Mouse (Mus musculus) retina, postnatal 7 days (tissue): ENCODE measurements around the gene Sav1.

Source experiments
- DNase-seq: peaks from one replicate; pipeline ENCODE4 v3.0.0-alpha.2; 2012; ENCODE audit warnings: low read depth, low spot score

The Sav1 gene

GRCm38 (mm10) chr12:69986786-69987497 is at the start of gene Sav1:
Gene Sav1, minus strand, starts transcription at chr12:69987002.
- DNase-seq: peak; percentile 86

GRCm38 (mm10) chr12:70026233-70026632 is 39.4 kb upstream of the Sav1 start:
- no peak for DNase-seq

- no peak for DNase-seq
Measured at GRCm38 (mm10) chr12:70025431-70025830, 38.6 kb upstream of the Sav1 start.

- no peak for DNase-seq
Measured at GRCm38 (mm10) chr12:70023580-70023979, 36.8 kb upstream of the Sav1 start.

GRCm38 (mm10) chr12:70018153-70018552 is 31.4 kb upstream of the Sav1 start:
- no peak for DNase-seq

GRCm38 (mm10) chr12:70015936-70016335 is 29.1 kb upstream of the Sav1 start:
- DNase-seq: no peak

GRCm38 (mm10) chr12:70011681-70012080 is 24.9 kb upstream of the Sav1 start:
- no peak for DNase-seq

GRCm38 (mm10) chr12:70010356-70010755 is 23.6 kb upstream of the Sav1 start:
- no peak for DNase-seq

GRCm38 (mm10) chr12:70005103-70005502 is 18.3 kb upstream of the Sav1 start:
- DNase-seq: no peak

- DNase-seq: no peak
Measured at GRCm38 (mm10) chr12:69998186-69998983, 11.6 kb upstream of the Sav1 start.

GRCm38 (mm10) chr12:69995382-69995781 is 8.6 kb upstream of the Sav1 start:
- no peak for DNase-seq

GRCm38 (mm10) chr12:69986241-69986762 is 500 bp downstream of the Sav1 start:
- DNase-seq: peak; percentile 19

- no peak for DNase-seq
Measured at GRCm38 (mm10) chr12:69985546-69985945, 1.3 kb downstream of the Sav1 start.

GRCm38 (mm10) chr12:69982874-69983273 is 3.9 kb downstream of the Sav1 start:
- DNase-seq: no peak

GRCm38 (mm10) chr12:69977376-69977998 is 9.3 kb downstream of the Sav1 start:
- no peak for DNase-seq

- no peak for DNase-seq
Measured at GRCm38 (mm10) chr12:69976688-69977087, 10.1 kb downstream of the Sav1 start.

- DNase-seq: no peak
Measured at GRCm38 (mm10) chr12:69973666-69974065, 13.1 kb downstream of the Sav1 start.

- no peak for DNase-seq
Measured at GRCm38 (mm10) chr12:69968154-69968553, 18.6 kb downstream of the Sav1 start.

GRCm38 (mm10) chr12:69967112-69967511 is 19.7 kb downstream of the Sav1 start:
- DNase-seq: no peak

- no peak for DNase-seq
Measured at GRCm38 (mm10) chr12:69966071-69966470, 20.7 kb downstream of the Sav1 start.

GRCm38 (mm10) chr12:69965644-69966043 is 21.2 kb downstream of the Sav1 start:
- DNase-seq: no peak

GRCm38 (mm10) chr12:69963141-69963540 is 23.7 kb downstream of the Sav1 start:
- DNase-seq: no peak
